Mouse (Mus musculus): Measurements from ENCODE around the gene 4930550C14Rik. TPM values are rescaled to one million over a fixed set of nuclear protein-coding genes. Genes with fewer than 3 reads are reported as not detected.

4930550C14Rik gene
- polyA plus RNA-seq, 1 experiment from 2014 or later = 0.92 TPM

GRCm38 (mm10) chr9:53381113-53381615, 21.0 kb upstream of the 4930550C14Rik start:
- Histone ChIP-seq H3K27me3 (ENCODE audit: control insufficient read depth, insufficient read depth, low read length) (no peaks in the 10 kb centered on the region), H3K9ac (ENCODE audit: low read length) (no peak overlapping the region), H3K36me3 (ENCODE audit: control insufficient read depth, insufficient read depth) (no peaks in the 10 kb centered on the region), H3K9me3 (replicated peaks; ENCODE audit: control insufficient read depth, low read length) (no peaks in the 10 kb centered on the region), H3K4me1 (ENCODE audit: control insufficient read depth, insufficient read depth, low read length) (peaks cover 5% of the 10 kb centered on the region; the same call in 1 of the 2 replicates), H3K4me3 (ENCODE audit: low read length) (no peak overlapping the region), H3K4me2 (ENCODE audit: low read depth, low read length) (no peak overlapping the region), H3K27ac (ENCODE audit: low read length) (no peak overlapping the region)
- 77% methylated on average over 5 of the region's 5 CpGs for WGBS
- ATAC-seq (replicated peaks; ENCODE audit: extremely low read depth, insufficient read depth, low FRiP score) = no peak

GRCm38 (mm10) chr9:53383951-53384866, 17.9 kb upstream of the 4930550C14Rik start, which contains the start of gene Kdelc2:
Kdelc2 (plus strand) TSS chr9:53384025.
- under 1% methylated on average over 65 of the region's 75 CpGs for WGBS

GRCm38 (mm10) chr9:53384873-53385272, 17.3 kb upstream of the 4930550C14Rik start:
- Histone ChIP-seq H3K27ac (ENCODE audit: low read length) (peak overlapping the region; percentile 94), H3K9me3 (replicated peaks; ENCODE audit: control insufficient read depth, low read length) (no peaks in the 10 kb centered on the region), H3K36me3 (ENCODE audit: control insufficient read depth, insufficient read depth) (no peaks in the 10 kb centered on the region), H3K27me3 (ENCODE audit: control insufficient read depth, insufficient read depth, low read length) (no peaks in the 10 kb centered on the region), H3K4me2 (ENCODE audit: low read depth, low read length) (peak overlapping the region; percentile 74), H3K4me1 (ENCODE audit: control insufficient read depth, insufficient read depth, low read length) (no peaks in the 10 kb centered on the region), H3K9ac (ENCODE audit: low read length) (peak overlapping the region; percentile 95), H3K4me3 (ENCODE audit: low read length) (peak overlapping the region; percentile 78)
- 10% methylated on average over 8 of the region's 8 CpGs for WGBS
- ATAC-seq (replicated peaks; ENCODE audit: extremely low read depth, insufficient read depth, low FRiP score) = no peak

More at GRCm38 (mm10) chr9:53383951-53384866, 17.9 kb upstream of the 4930550C14Rik start, which contains the start of gene Kdelc2:
- H3K9ac ChIP-seq (ENCODE audit: low read length) = peak within 1 kb of the TSS; percentile 95
- peak; percentile 94 for ATAC-seq (replicated peaks; ENCODE audit: extremely low read depth, insufficient read depth, low FRiP score)
- H3K27ac ChIP-seq (ENCODE audit: low read length) = peak within 1 kb of the TSS; percentile 94
- no peaks in the 10 kb centered on the region for H3K27me3 ChIP-seq (ENCODE audit: control insufficient read depth, insufficient read depth, low read length)
- no peaks in the 10 kb centered on the region for H3K36me3 ChIP-seq (ENCODE audit: control insufficient read depth, insufficient read depth)
- H3K9me3 ChIP-seq (replicated peaks; ENCODE audit: control insufficient read depth, low read length) = no peaks in the 10 kb centered on the region
- H3K4me2 ChIP-seq (ENCODE audit: low read depth, low read length) = peak within 1 kb of the TSS; percentile 74
- peak within 1 kb of the TSS; percentile 78 for H3K4me3 ChIP-seq (ENCODE audit: low read length)
- H3K4me1 ChIP-seq (ENCODE audit: control insufficient read depth, insufficient read depth, low read length) = no peaks in the 10 kb centered on the region

GRCm38 (mm10) chr9:53387431-53387830, 14.7 kb upstream of the 4930550C14Rik start:
- Histone ChIP-seq H3K4me1 (ENCODE audit: control insufficient read depth, insufficient read depth, low read length) (no peaks in the 10 kb centered on the region), H3K36me3 (ENCODE audit: control insufficient read depth, insufficient read depth) (no peaks in the 10 kb centered on the region), H3K4me3 (ENCODE audit: low read length) (no peak overlapping the region), H3K9me3 (replicated peaks; ENCODE audit: control insufficient read depth, low read length) (no peaks in the 10 kb centered on the region), H3K9ac (ENCODE audit: low read length) (no peak overlapping the region), H3K4me2 (ENCODE audit: low read depth, low read length) (no peak overlapping the region), H3K27ac (ENCODE audit: low read length) (no peak overlapping the region), H3K27me3 (ENCODE audit: control insufficient read depth, insufficient read depth, low read length) (no peaks in the 10 kb centered on the region)
- WGBS = 63% methylated on average over 2 of the region's 2 CpGs
- ATAC-seq (replicated peaks; ENCODE audit: extremely low read depth, insufficient read depth, low FRiP score) = no peak

GRCm38 (mm10) chr9:53389109-53389508, 13.0 kb upstream of the 4930550C14Rik start:
- Histone ChIP-seq H3K36me3 (ENCODE audit: control insufficient read depth, insufficient read depth) (peaks cover 3% of the 10 kb centered on the region; the same call in 1 of the 2 replicates), H3K27ac (ENCODE audit: low read length) (no peak overlapping the region), H3K4me3 (ENCODE audit: low read length) (no peak overlapping the region), H3K9me3 (replicated peaks; ENCODE audit: control insufficient read depth, low read length) (no peaks in the 10 kb centered on the region), H3K4me2 (ENCODE audit: low read depth, low read length) (no peak overlapping the region), H3K4me1 (ENCODE audit: control insufficient read depth, insufficient read depth, low read length) (no peaks in the 10 kb centered on the region), H3K27me3 (ENCODE audit: control insufficient read depth, insufficient read depth, low read length) (no peaks in the 10 kb centered on the region), H3K9ac (ENCODE audit: low read length) (no peak overlapping the region)
- WGBS = 77% methylated on average over 3 of the region's 3 CpGs
- no peak for ATAC-seq (replicated peaks; ENCODE audit: extremely low read depth, insufficient read depth, low FRiP score)

- no peak; the same call in 1 of the 2 replicates for ATAC-seq (replicated peaks; ENCODE audit: extremely low read depth, insufficient read depth, low FRiP score)
- 77% methylated on average over 7 of the region's 7 CpGs for WGBS
- no peaks in the 10 kb centered on the region for H3K27me3 ChIP-seq (ENCODE audit: control insufficient read depth, insufficient read depth, low read length)
- no peak overlapping the region for H3K9ac ChIP-seq (ENCODE audit: low read length)
- H3K4me1 ChIP-seq (ENCODE audit: control insufficient read depth, insufficient read depth, low read length) = no peaks in the 10 kb centered on the region
- H3K4me2 ChIP-seq (ENCODE audit: low read depth, low read length) = no peak overlapping the region
- no peak overlapping the region for H3K27ac ChIP-seq (ENCODE audit: low read length)
- H3K9me3 ChIP-seq (replicated peaks; ENCODE audit: control insufficient read depth, low read length) = no peaks in the 10 kb centered on the region
- no peak overlapping the region for H3K4me3 ChIP-seq (ENCODE audit: low read length)
- peaks cover 3% of the 10 kb centered on the region; the same call in 1 of the 2 replicates for H3K36me3 ChIP-seq (ENCODE audit: control insufficient read depth, insufficient read depth)
Measured at GRCm38 (mm10) chr9:53390136-53390535, 12.0 kb upstream of the 4930550C14Rik start.

GRCm38 (mm10) chr9:53397685-53398387, 4.3 kb upstream of the 4930550C14Rik start:
- Histone ChIP-seq H3K27me3 (ENCODE audit: control insufficient read depth, insufficient read depth, low read length) (no peaks in the 10 kb centered on the region), H3K9ac (ENCODE audit: low read length) (no peak overlapping the region), H3K36me3 (ENCODE audit: control insufficient read depth, insufficient read depth) (peaks cover 2% of the 10 kb centered on the region; the same call in 1 of the 2 replicates), H3K4me3 (ENCODE audit: low read length) (no peak overlapping the region), H3K27ac (ENCODE audit: low read length) (no peak overlapping the region), H3K4me2 (ENCODE audit: low read depth, low read length) (no peak overlapping the region), H3K4me1 (ENCODE audit: control insufficient read depth, insufficient read depth, low read length) (no peaks in the 10 kb centered on the region), H3K9me3 (replicated peaks; ENCODE audit: control insufficient read depth, low read length) (no peaks in the 10 kb centered on the region)
- 76% methylated on average over 13 of the region's 13 CpGs for WGBS
- ATAC-seq (replicated peaks; ENCODE audit: extremely low read depth, insufficient read depth, low FRiP score) = no peak

GRCm38 (mm10) chr9:53398388-53398700, 3.8 kb upstream of the 4930550C14Rik start:
- H3K9me3 ChIP-seq (replicated peaks; ENCODE audit: control insufficient read depth, low read length) = no peaks in the 10 kb centered on the region
- H3K27me3 ChIP-seq (ENCODE audit: control insufficient read depth, insufficient read depth, low read length) = no peaks in the 10 kb centered on the region
- no peak overlapping the region for H3K27ac ChIP-seq (ENCODE audit: low read length)
- no peaks in the 10 kb centered on the region; the same call in 1 of the 2 replicates for H3K36me3 ChIP-seq (ENCODE audit: control insufficient read depth, insufficient read depth)
- no peak overlapping the region for H3K9ac ChIP-seq (ENCODE audit: low read length)
- no peaks in the 10 kb centered on the region for H3K4me1 ChIP-seq (ENCODE audit: control insufficient read depth, insufficient read depth, low read length)
- no peak for ATAC-seq (replicated peaks; ENCODE audit: extremely low read depth, insufficient read depth, low FRiP score)
- WGBS = 13% methylated on average over 5 of the region's 5 CpGs
- H3K4me2 ChIP-seq (ENCODE audit: low read depth, low read length) = no peak overlapping the region
- no peak overlapping the region for H3K4me3 ChIP-seq (ENCODE audit: low read length)
